Mouse (Mus musculus) intestine, embryonic 16.5 days (tissue): Measurements from ENCODE around the gene Hmga1. TPM values are rescaled to one million over a fixed set of nuclear protein-coding genes. Genes with fewer than 3 reads are reported as not detected.

Experiments
- ATAC-seq: fragments of 200-750 bp; cut with Nextera tagmentation; 2 replicates; pipeline ENCODE4 v1.8.0; 2017; ENCODE audit warnings: moderate TSS enrichment, moderate library complexity
- H3K27ac ChIP-seq: fragments of 300-500 bp; sonication (generic); 2 replicates; pipeline ENCODE4 v1.5.1; 2014; ENCODE audit warnings: mild to moderate bottlenecking, low read length
- H3K27me3 ChIP-seq: fragments of 300-500 bp; sonication (generic); replicated peaks from 2 replicates; pipeline ENCODE4 v1.6.1; 2014; ENCODE audit warnings: low read length, control low read depth, mixed read lengths; ENCODE audit not compliant: control insufficient read depth, insufficient read depth
- H3K36me3 ChIP-seq: fragments of 300-500 bp; sonication (generic); 2 replicates; pipeline ENCODE4 v1.6.1; 2014; ENCODE audit warnings: low read length, control low read depth; ENCODE audit not compliant: control insufficient read depth, insufficient read depth
- H3K4me1 ChIP-seq: fragments of 300-500 bp; sonication (generic); 2 replicates; pipeline ENCODE4 v1.6.1; 2014; ENCODE audit warnings: low read length, control low read depth, mixed read lengths; ENCODE audit not compliant: control insufficient read depth, insufficient read depth
- H3K4me2 ChIP-seq: fragments of 300-500 bp; sonication (generic); 2 replicates; pipeline ENCODE4 v1.6.1; 2014; ENCODE audit warnings: low read depth, low read length, control low read depth
- H3K4me3 ChIP-seq: fragments of 300-500 bp; sonication (generic); 2 replicates; pipeline ENCODE4 v1.5.1; 2014; ENCODE audit warnings: mild to moderate bottlenecking, low read length
- H3K9ac ChIP-seq: fragments of 300-500 bp; sonication (generic); 2 replicates; pipeline ENCODE4 v1.6.1; 2014; ENCODE audit warnings: low read depth, low read length
- H3K9me3 ChIP-seq: fragments of 300-500 bp; sonication (generic); 2 replicates; pipeline ENCODE4 v1.6.1; 2016; ENCODE audit warnings: low read length, control low read depth; ENCODE audit not compliant: control insufficient read depth
- WGBS: fragments of 180-500 bp; shearing (Covaris S2); extraction: QIAGEN DNeasy Blood & Tissue Kit; methylation state at CpG from one replicate; pipeline ENCODE4 v1.1.7; 2014; 5-methylcytosine and 5-hydroxymethylcytosine counted together
- polyA plus RNA-seq: library from polyadenylated mRNA; unstranded; fragments of >200 nt; fragmentation: Nextera tagmentation; extraction: Ambion mirVana; gene quantifications from 2 replicates; pipeline ENCODE4 v1.2.1, GENCODE M21; 2015

Gene Hmga1
- polyA plus RNA-seq, 1 experiment from 2014 or later = 319 TPM

DNA sequence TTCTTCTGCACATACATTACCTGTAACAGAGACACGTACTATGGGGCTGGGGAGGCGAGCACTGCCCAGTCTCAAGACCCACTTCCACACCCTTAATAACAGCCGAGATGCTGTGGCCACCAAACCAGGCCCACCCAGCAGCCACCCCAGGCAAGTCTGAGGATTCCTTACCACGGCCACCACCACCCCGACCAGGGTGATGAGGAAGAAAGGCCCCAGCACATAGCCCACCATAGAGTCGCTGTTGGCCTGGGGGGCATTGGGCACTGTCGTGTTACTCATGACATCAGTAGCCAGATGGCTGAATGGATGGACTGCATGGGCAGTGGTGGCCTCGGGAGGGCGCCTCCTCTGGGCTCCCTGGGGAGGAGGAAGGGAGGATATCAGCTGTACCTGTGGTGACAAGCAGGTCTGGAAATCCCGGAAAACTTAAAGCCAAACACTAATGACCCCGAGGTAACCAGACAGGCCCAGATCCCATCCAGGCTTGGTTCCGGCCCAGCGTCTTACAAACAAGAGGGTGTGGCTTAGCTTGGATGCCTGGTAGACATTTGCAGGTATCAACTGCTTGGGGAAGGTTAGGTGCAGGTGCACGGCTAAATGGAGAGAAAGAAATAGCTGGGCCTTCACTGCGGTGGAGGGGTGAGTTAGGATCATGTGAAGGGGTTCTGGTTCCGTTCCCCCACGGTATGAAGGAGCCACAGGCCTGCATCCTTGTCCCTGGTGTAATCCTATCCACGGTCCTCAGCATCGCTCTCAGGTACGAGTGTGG, 8.3 kb downstream of the Hmga1 start:
- 16% methylated on average over 20 of the region's 20 CpGs for WGBS
- ATAC-seq = no peak
- H3K4me3 ChIP-seq = peak overlapping the region; percentile 73

GRCm38 (mm10) chr17:27565163-27565941, 9.1 kb downstream of the Hmga1 start, which contains the start of gene AI413582:
TSS of gene AI413582 (minus strand) at chr17:27565756.
- WGBS = under 1% methylated on average over 52 of the region's 58 CpGs
- H3K9ac ChIP-seq = peak within 1 kb of the TSS; percentile 79

More for the DNA sequence above, 8.3 kb downstream of the Hmga1 start:
- H3K27ac ChIP-seq = 0 out of 2 replicates have a peak overlapping the region, but pooled peaks have one; percentile 34
- H3K9ac ChIP-seq = peak overlapping the region; percentile 79
- H3K4me1 ChIP-seq = peaks cover 32% of the 10 kb centered on the region
- no peaks in the 10 kb centered on the region for H3K27me3 ChIP-seq
- no peaks in the 10 kb centered on the region for H3K36me3 ChIP-seq
- peak overlapping the region; percentile 80 for H3K4me2 ChIP-seq
- H3K9me3 ChIP-seq = no peaks in the 10 kb centered on the region

GRCm38 (mm10) chr17:27565942-27566267, 9.6 kb downstream of the Hmga1 start:
- Histone ChIP-seq H3K4me3 (peak overlapping the region; percentile 73), H3K9ac (peak overlapping the region; percentile 79), H3K4me2 (peak overlapping the region; percentile 80), H3K27me3 (no peaks in the 10 kb centered on the region), H3K9me3 (no peaks in the 10 kb centered on the region), H3K36me3 (no peaks in the 10 kb centered on the region), H3K27ac (no peak overlapping the region), H3K4me1 (peaks cover 28% of the 10 kb centered on the region)
- 1% methylated on average over 13 of the region's 13 CpGs for WGBS
- ATAC-seq = peak; percentile 22

More at GRCm38 (mm10) chr17:27565163-27565941, 9.1 kb downstream of the Hmga1 start, which contains the start of gene AI413582:
- 0 out of 2 replicates have a peak within 1 kb of the TSS, but pooled peaks have one; percentile 34 for H3K27ac ChIP-seq
- no peaks in the 10 kb centered on the region for H3K27me3 ChIP-seq
- H3K4me2 ChIP-seq = peak within 1 kb of the TSS; percentile 80
- no peaks in the 10 kb centered on the region for H3K9me3 ChIP-seq
- peak; percentile 96 for ATAC-seq
- peak within 1 kb of the TSS; percentile 73 for H3K4me3 ChIP-seq
- peaks cover 28% of the 10 kb centered on the region for H3K4me1 ChIP-seq
- H3K36me3 ChIP-seq = no peaks in the 10 kb centered on the region

DNA sequence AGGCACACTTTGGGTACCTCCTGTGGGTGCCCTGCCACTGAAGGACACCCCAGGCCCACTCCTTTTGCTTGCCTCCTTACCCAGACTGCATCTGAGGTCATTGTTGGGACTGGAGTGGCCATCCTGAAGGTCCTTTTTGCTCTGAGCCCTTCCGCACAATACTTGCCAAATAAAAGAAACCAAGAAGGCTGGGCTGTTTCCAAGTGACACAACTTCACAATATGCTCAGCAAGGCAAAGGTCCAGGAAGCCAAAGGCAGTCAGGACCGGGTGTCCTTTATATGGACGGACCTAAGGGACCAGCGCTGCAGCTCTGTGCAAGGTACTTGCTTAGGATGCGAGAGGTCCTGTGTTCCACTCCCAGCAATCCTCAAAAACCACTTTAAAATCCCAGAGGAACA, 11.9 kb downstream of the Hmga1 start:
- no peaks in the 10 kb centered on the region for H3K27me3 ChIP-seq
- no peak overlapping the region for H3K4me3 ChIP-seq
- 92% methylated on average over 5 of the region's 5 CpGs for WGBS
- H3K9me3 ChIP-seq = no peaks in the 10 kb centered on the region
- no peak overlapping the region for H3K9ac ChIP-seq
- peaks cover 14% of the 10 kb centered on the region for H3K4me1 ChIP-seq
- no peak overlapping the region for H3K4me2 ChIP-seq
- no peaks in the 10 kb centered on the region for H3K36me3 ChIP-seq
- no peak overlapping the region for H3K27ac ChIP-seq
- no peak for ATAC-seq

GRCm38 (mm10) chr17:27571315-27571714, 15.0 kb downstream of the Hmga1 start:
- Histone ChIP-seq H3K9me3 (no peaks in the 10 kb centered on the region), H3K4me3 (no peak overlapping the region), H3K27ac (no peak overlapping the region), H3K9ac (no peak overlapping the region), H3K36me3 (no peaks in the 10 kb centered on the region), H3K27me3 (no peaks in the 10 kb centered on the region), H3K4me1 (peaks cover 8% of the 10 kb centered on the region), H3K4me2 (no peak overlapping the region)
- no peak for ATAC-seq
- 70% methylated on average over 8 of the region's 8 CpGs for WGBS

DNA sequence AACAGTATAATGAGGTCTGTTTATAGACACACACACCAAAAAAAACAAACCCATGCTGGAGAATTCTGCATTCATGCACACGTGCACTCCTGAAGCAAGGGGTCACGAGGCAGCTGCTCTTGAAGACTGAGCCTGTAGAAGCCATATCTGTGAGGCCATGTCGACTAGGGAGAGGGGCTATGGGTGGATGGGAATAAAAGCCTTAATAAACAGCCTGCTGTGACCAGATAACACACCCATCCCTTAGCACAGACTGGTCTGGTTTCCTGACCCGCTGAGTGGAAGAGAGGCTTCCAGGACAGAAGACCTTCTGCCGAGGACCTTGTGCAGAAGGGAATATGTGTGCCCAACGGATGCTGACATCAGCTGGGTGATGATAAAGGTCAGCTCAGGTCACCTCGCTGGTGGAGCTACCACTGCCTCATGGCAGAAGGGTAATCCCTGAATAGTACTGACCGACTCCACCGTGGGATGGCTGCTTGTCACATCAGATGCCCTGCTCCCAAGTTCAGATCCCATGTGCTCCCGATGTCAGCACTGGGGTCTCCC, 17.5 kb downstream of the Hmga1 start:
- Histone ChIP-seq H3K27me3 (no peaks in the 10 kb centered on the region), H3K27ac (no peak overlapping the region), H3K9me3 (no peaks in the 10 kb centered on the region), H3K36me3 (peaks cover 2% of the 10 kb centered on the region; the same call in 1 of the 2 replicates), H3K4me3 (no peak overlapping the region), H3K4me2 (no peak overlapping the region), H3K4me1 (peaks cover 12% of the 10 kb centered on the region), H3K9ac (no peak overlapping the region)
- no peak for ATAC-seq
- WGBS = 87% methylated on average over 10 of the region's 10 CpGs

GRCm38 (mm10) chr17:27574470-27575115, 18.3 kb downstream of the Hmga1 start:
- Histone ChIP-seq H3K36me3 (peaks cover 3% of the 10 kb centered on the region; the same call in 1 of the 2 replicates), H3K27ac (no peak overlapping the region), H3K9ac (no peak overlapping the region), H3K4me3 (no peak overlapping the region), H3K4me1 (peaks cover 12% of the 10 kb centered on the region), H3K4me2 (no peak overlapping the region), H3K9me3 (no peaks in the 10 kb centered on the region), H3K27me3 (no peaks in the 10 kb centered on the region)
- WGBS = 90% methylated on average over 15 of the region's 16 CpGs
- no peak for ATAC-seq

DNA sequence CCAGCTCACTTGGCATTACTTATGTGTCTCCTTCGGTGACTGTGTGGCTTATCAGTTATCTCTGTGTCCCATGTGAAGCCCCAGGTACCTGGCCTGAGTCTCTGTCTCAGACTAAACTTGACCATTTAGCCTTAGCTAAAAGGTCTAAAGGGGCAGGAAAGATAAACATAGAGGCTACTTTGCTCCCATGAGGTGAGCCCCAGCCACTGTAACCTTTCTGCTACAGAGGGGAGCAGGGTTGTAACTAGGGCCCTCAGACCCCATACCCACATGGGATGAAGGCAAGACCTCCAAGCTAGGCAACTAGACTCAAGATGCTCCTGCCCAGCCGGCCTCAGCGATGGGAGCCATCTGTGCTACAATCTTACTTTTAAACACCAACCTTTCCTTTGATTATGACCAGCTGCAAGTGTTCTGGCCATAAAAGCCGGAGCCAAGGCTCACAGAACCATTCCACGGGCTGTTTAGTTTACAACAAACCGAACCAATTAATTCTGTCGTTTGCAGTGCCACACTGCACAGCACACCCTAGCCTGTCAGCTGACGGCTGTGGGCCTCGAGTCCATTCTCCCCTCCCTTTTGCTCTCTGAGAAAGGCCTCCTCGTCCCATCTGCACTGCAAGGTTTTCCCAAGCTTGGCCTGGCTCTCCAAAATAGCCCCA, 18.9 kb downstream of the Hmga1 start:
- Histone ChIP-seq H3K27ac (no peak overlapping the region), H3K9ac (no peak overlapping the region), H3K27me3 (no peaks in the 10 kb centered on the region), H3K9me3 (no peaks in the 10 kb centered on the region), H3K4me3 (no peak overlapping the region), H3K4me1 (peaks cover 12% of the 10 kb centered on the region), H3K36me3 (peaks cover 6% of the 10 kb centered on the region; the same call in 1 of the 2 replicates), H3K4me2 (no peak overlapping the region)
- ATAC-seq = no peak
- WGBS = 54% methylated on average over 10 of the region's 10 CpGs
